Mouse (Mus musculus): ENCODE data around the gene Fam131b.
A peak's percentile ranks its signal among the peaks of the same experiment; 100 is the strongest.

The Fam131b gene

GRCm38 (mm10) chr6:42328757-42329156 is 4.3 kb upstream of the Fam131b start:
- no peak for DNase-seq (ENCODE audit: low read depth, low spot score)

GRCm38 (mm10) chr6:42326509-42326908 is 2.1 kb upstream of the Fam131b start:
- DNase-seq (ENCODE audit: low read depth, low spot score), result no peak

- DNase-seq (ENCODE audit: low read depth, low spot score), result peak; percentile 60
Measured at GRCm38 (mm10) chr6:42325268-42325609, 796 bp upstream of the Fam131b start.

- no peak for DNase-seq (ENCODE audit: low read depth, low spot score)
Measured at GRCm38 (mm10) chr6:42324067-42324481, 369 bp downstream of the Fam131b start.

GRCm38 (mm10) chr6:42323371-42324066 is 924 bp downstream of the Fam131b start:
- DNase-seq (ENCODE audit: low read depth, low spot score), result no peak

- DNase-seq (ENCODE audit: low read depth, low spot score), result no peak
Measured at GRCm38 (mm10) chr6:42318293-42318692, 6.2 kb downstream of the Fam131b start.

GRCm38 (mm10) chr6:42310427-42311053 is 13.9 kb downstream of the Fam131b start:
- DNase-seq (ENCODE audit: low read depth, low spot score), result no peak

GRCm38 (mm10) chr6:42309816-42310378 is 14.5 kb downstream of the Fam131b start:
- DNase-seq (ENCODE audit: low read depth, low spot score), result no peak

GRCm38 (mm10) chr6:42299362-42299761 is 25.1 kb downstream of the Fam131b start:
- no peak for DNase-seq (ENCODE audit: low read depth, low spot score)

- DNase-seq (ENCODE audit: low read depth, low spot score), result no peak
Measured at GRCm38 (mm10) chr6:42295549-42296094, 28.8 kb downstream of the Fam131b start.

- no peak for DNase-seq (ENCODE audit: low read depth, low spot score)
Measured at GRCm38 (mm10) chr6:42293327-42293726, 31.1 kb downstream of the Fam131b start.

GRCm38 (mm10) chr6:42287562-42287961 is 36.9 kb downstream of the Fam131b start:
- no peak for DNase-seq (ENCODE audit: low read depth, low spot score)

- DNase-seq (ENCODE audit: low read depth, low spot score), result peak; percentile 86
Measured at GRCm38 (mm10) chr6:42286448-42286847, 38.0 kb downstream of the Fam131b start, which contains the start of gene Clcn1. Gene Clcn1, plus strand, starts transcription at chr6:42286685.

GRCm38 (mm10) chr6:42282865-42283528 is 41.4 kb downstream of the Fam131b start:
- peak; percentile 66 for DNase-seq (ENCODE audit: low read depth, low spot score)

GRCm38 (mm10) chr6:42276151-42276550 is 48.3 kb downstream of the Fam131b start:
- no peak for DNase-seq (ENCODE audit: low read depth, low spot score)

GRCm38 (mm10) chr6:42270817-42271216 is 53.6 kb downstream of the Fam131b start:
- no peak for DNase-seq (ENCODE audit: low read depth, low spot score)

- no peak for DNase-seq (ENCODE audit: low read depth, low spot score)
Measured at GRCm38 (mm10) chr6:42265391-42266330, 58.8 kb downstream of the Fam131b start.

All from skeletal muscle tissue, adult 2 months (tissue).